Mouse (Mus musculus): ENCODE results near the gene Znrf4.

The Znrf4 gene

GRCm38 (mm10) chr17:56490438-56491152, 21.6 kb downstream of the Znrf4 start:
- DNase-seq (ENCODE audit: low read depth, low spot score): peak; percentile 48

- no peak for DNase-seq (ENCODE audit: low read depth, low spot score)
Measured at GRCm38 (mm10) chr17:56488028-56488427, 24.2 kb downstream of the Znrf4 start.

- peak; percentile 66 for DNase-seq (ENCODE audit: low read depth, low spot score)
Measured at GRCm38 (mm10) chr17:56487441-56487888, 24.8 kb downstream of the Znrf4 start.

GRCm38 (mm10) chr17:56485926-56486325, 26.3 kb downstream of the Znrf4 start:
- no peak for DNase-seq (ENCODE audit: low read depth, low spot score)

- no peak for DNase-seq (ENCODE audit: low read depth, low spot score)
Measured at GRCm38 (mm10) chr17:56485118-56485517, 27.1 kb downstream of the Znrf4 start.

- DNase-seq (ENCODE audit: low read depth, low spot score): no peak
Measured at GRCm38 (mm10) chr17:56482671-56483070, 29.6 kb downstream of the Znrf4 start.

- peak; percentile 86 for DNase-seq (ENCODE audit: low read depth, low spot score)
Measured at GRCm38 (mm10) chr17:56479358-56479757, 32.9 kb downstream of the Znrf4 start.

GRCm38 (mm10) chr17:56478191-56478611, 34.0 kb downstream of the Znrf4 start:
- peak; percentile 73 for DNase-seq (ENCODE audit: low read depth, low spot score)

- DNase-seq (ENCODE audit: low read depth, low spot score): no peak
Measured at GRCm38 (mm10) chr17:56477191-56477818, 34.9 kb downstream of the Znrf4 start.

- DNase-seq (ENCODE audit: low read depth, low spot score): peak; percentile 98
Measured at GRCm38 (mm10) chr17:56476402-56476752, 35.9 kb downstream of the Znrf4 start, which contains the start of gene Ptprs. Ptprs (minus strand) TSS chr17:56476483.

GRCm38 (mm10) chr17:56475584-56476401, 36.4 kb downstream of the Znrf4 start:
- DNase-seq (ENCODE audit: low read depth, low spot score): no peak

- DNase-seq (ENCODE audit: low read depth, low spot score): peak; percentile 12
Measured at GRCm38 (mm10) chr17:56474831-56475581, 37.2 kb downstream of the Znrf4 start.

GRCm38 (mm10) chr17:56474311-56474830, 37.9 kb downstream of the Znrf4 start:
- no peak for DNase-seq (ENCODE audit: low read depth, low spot score)

- no peak for DNase-seq (ENCODE audit: low read depth, low spot score)
Measured at GRCm38 (mm10) chr17:56473611-56473905, 38.7 kb downstream of the Znrf4 start.

- no peak for DNase-seq (ENCODE audit: low read depth, low spot score)
Measured at GRCm38 (mm10) chr17:56472733-56473610, 39.3 kb downstream of the Znrf4 start.

- no peak for DNase-seq (ENCODE audit: low read depth, low spot score)
Measured at GRCm38 (mm10) chr17:56472121-56472520, 40.1 kb downstream of the Znrf4 start.

- no peak for DNase-seq (ENCODE audit: low read depth, low spot score)
Measured at GRCm38 (mm10) chr17:56471136-56471535, 41.1 kb downstream of the Znrf4 start.

GRCm38 (mm10) chr17:56470571-56470970, 41.7 kb downstream of the Znrf4 start:
- DNase-seq (ENCODE audit: low read depth, low spot score): no peak

GRCm38 (mm10) chr17:56470001-56470436, 42.2 kb downstream of the Znrf4 start:
- no peak for DNase-seq (ENCODE audit: low read depth, low spot score)

GRCm38 (mm10) chr17:56469275-56469674, 43.0 kb downstream of the Znrf4 start:
- no peak for DNase-seq (ENCODE audit: low read depth, low spot score)

Data from 3T3-L1 (cell line).